Mouse (Mus musculus): Measurements from ENCODE around the gene Fam69b.

Fam69b gene

GRCm38 (mm10) chr2:26598462-26598861, 29.8 kb upstream of the Fam69b start:
- DNase-seq (ENCODE audit: low spot score in 2 of 2): no peak

DNA sequence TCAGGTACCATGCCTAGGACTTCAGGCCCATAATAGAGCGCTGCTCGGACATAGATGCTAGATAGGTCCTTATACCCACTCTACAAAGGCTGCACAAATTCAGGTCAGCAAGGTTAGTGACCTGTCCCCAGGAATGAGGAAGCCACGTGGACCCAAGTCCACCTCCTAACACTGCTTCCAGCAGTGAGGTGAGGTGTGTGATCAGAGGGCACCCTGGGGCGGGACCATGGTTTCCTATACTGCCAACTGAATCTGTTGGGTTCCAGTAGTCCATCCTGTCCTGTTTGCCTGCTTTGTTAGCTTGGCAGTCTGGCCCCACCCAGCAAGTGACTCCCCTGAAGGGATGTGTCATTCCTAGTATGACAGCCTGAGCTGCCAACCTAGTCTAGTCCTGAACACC, 28.3 kb upstream of the Fam69b start:
- DNase-seq (ENCODE audit: low spot score in 2 of 2): no peak

GRCm38 (mm10) chr2:26600664-26601063, 27.6 kb upstream of the Fam69b start:
- DNase-seq (ENCODE audit: low spot score in 2 of 2): no peak

- no peak for DNase-seq (ENCODE audit: low spot score in 2 of 2)
Observed at GRCm38 (mm10) chr2:26601595-26601994, 26.7 kb upstream of the Fam69b start.

GRCm38 (mm10) chr2:26602631-26603030, 25.6 kb upstream of the Fam69b start:
- no peak for DNase-seq (ENCODE audit: low spot score in 2 of 2)

DNA sequence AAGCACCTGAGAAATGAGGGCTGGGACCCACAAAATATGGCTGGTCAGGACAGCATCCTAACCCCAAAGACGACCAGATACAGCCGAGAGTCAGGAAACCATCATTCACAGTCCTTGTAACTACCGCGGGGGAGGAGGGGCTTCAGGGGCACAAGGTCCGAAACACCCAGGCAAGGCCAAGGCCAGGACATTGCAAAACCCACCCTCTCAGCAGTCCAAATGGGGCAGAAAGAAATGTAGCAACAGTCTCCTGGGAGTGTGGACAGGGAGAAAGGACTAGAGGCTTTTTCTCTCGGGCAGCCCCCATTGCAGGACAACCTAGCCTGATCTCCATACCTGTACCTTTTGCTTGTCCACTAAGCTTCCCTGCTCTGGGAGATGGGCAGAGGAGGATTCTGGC, 25.1 kb upstream of the Fam69b start:
- DNase-seq (ENCODE audit: low spot score in 2 of 2): peak in 1 of 2 experiments; percentile 47

DNA sequence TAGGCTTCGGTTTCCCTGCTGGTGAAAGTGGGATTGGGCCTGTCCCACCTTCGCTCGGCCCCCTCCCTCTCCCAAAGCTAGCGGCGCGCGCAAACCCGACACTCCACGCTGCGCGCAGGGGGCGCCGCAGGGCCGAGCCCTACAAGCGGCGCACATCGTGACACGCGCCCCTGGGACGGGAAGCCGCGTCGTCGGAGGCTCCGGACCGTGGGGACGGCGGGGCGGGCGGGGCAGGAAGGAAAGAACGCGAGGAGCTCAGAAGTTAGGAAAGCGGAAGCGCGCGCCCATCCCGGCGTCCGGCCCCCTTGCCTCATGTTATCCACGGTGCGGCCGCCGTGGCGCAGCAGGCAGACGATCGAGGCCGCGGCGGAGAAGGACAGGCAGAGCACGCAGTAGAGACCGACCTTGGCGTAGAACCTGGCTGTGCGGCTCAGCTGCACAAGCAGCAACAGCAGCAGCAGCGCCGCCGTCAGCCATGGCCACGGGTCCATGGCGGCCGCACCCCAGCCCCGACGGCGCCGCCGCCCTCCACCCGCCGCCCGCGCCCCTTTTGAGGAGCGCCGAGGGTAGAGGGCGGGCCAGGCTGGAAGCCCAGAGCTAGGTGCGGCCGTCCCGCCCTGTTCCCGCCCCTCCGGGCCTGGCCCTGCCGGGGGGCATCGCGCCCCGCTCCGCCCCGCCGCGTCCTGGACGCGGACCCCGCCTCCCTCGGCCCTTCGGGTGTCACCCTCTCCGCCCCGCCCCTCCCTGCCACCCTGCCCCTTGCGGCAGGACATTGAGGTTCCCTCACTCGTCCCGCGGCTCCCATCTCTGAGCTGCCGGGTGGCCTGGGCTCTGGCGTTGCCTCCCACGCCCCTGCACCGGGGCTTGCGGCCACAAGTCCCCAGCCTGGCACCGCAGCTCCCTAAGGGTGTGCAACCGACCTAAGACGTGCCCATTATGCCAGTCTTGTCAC, 24.3 kb upstream of the Fam69b start, which contains the start of gene Agpat2:
Gene Agpat2, minus strand, starts transcription at position 698 of the 952 bp plus-strand sequence.
- DNase-seq (ENCODE audit: low spot score in 2 of 2): peak; percentile 74 to 83

GRCm38 (mm10) chr2:26605331-26605730, 22.9 kb upstream of the Fam69b start:
- DNase-seq (ENCODE audit: low spot score in 2 of 2): no peak

- DNase-seq (ENCODE audit: low spot score in 2 of 2): no peak
Observed at GRCm38 (mm10) chr2:26606579-26606978, 21.7 kb upstream of the Fam69b start.

- DNase-seq (ENCODE audit: low spot score in 2 of 2): no peak
Observed at GRCm38 (mm10) chr2:26607056-26607910, 21.0 kb upstream of the Fam69b start.

DNA sequence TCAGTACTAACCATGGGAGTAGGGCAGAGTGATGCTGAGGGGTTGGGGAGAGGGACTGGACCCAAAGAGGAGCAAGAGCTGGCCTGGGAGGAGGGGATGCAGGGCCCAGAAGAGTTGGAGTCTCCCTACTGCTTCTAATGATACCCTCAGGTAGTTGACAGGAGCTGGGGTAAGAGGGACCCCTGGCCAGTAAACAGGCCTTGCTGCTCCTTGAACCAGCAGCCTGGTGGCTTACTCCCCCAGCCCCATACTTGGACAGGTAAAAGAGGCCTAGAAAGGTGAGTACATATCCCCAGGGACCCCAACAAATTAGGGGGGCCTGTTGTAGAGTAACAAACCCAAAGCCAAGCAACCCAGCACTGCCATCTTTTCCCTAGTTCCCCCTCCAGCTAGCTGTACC, 19.5 kb upstream of the Fam69b start:
- no peak for DNase-seq (ENCODE audit: low spot score in 2 of 2)

GRCm38 (mm10) chr2:26609261-26609661, 19.0 kb upstream of the Fam69b start:
- peak in 1 of 2 experiments; percentile 56 for DNase-seq (ENCODE audit: low spot score in 2 of 2)

DNA sequence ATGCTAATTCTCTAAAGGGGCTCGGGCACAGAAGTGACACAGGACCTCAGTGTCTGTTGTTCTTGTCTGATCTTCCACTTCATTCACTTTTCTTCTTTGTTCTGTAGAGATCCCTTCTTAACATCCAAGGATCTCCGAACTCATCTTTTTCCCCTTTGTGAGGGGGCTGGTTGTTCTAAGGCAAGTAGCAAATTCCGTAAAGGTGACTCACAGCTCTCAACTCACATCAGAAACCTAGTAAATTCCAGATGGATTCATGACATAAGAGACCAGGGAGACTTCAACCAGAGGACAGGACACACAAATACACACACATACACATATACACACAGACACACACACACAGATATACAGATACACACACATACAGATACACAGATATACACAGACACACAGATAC, 17.7 kb upstream of the Fam69b start:
- no peak for DNase-seq (ENCODE audit: low spot score in 2 of 2)

GRCm38 (mm10) chr2:26611054-26611453, 17.2 kb upstream of the Fam69b start:
- DNase-seq (ENCODE audit: low spot score in 2 of 2): no peak

GRCm38 (mm10) chr2:26611896-26612295, 16.4 kb upstream of the Fam69b start:
- no peak for DNase-seq (ENCODE audit: low spot score in 2 of 2)

- DNase-seq (ENCODE audit: low spot score in 2 of 2): no peak
Observed at GRCm38 (mm10) chr2:26614903-26615302, 13.4 kb upstream of the Fam69b start.

- no peak for DNase-seq (ENCODE audit: low spot score in 2 of 2)
Observed at GRCm38 (mm10) chr2:26615459-26616124, 12.7 kb upstream of the Fam69b start.

DNA sequence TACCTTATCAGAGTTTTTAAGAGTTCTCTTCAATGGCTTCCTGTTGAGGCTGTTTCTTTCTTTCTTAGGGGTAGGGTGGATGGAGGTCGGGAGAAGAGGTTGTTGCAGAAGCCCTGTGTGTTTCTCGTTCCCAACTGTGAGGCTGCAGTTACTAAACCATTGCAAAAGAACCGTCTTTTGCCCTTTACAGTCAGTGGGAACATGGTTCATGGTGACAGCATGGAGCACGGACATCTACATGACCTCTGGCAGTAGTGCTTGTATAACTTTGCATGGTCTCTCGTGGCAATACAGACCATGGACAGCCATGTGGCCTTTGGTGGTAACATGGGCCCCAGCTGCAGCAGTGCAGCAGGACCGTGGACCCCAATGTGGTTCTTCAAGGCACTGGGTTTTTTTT, 10.9 kb upstream of the Fam69b start:
- DNase-seq (ENCODE audit: low spot score in 2 of 2): no peak

DNA sequence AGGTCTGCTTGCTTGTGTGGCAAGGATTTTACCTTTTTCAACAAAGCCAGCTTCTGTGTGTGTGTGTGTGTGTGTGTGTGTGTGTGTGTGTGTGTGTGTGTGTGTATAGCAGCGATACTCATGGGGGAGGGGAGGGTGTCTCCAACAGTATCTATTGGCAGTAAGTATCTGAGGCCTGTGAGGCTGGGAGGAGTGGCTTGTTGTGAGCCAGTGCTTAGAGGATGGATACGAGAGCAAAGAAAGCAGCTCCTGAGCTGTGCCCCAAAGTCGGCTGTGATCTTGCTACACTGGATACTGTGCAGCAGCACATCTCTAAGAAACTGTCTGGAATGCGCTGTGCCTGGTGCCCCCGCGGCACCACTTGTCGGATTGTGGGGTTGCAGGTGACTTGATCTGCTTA, 10.3 kb upstream of the Fam69b start:
- no peak for DNase-seq (ENCODE audit: low spot score in 2 of 2)

- no peak for DNase-seq (ENCODE audit: low spot score in 2 of 2)
Observed at GRCm38 (mm10) chr2:26621246-26621645, 7.0 kb upstream of the Fam69b start.

DNA sequence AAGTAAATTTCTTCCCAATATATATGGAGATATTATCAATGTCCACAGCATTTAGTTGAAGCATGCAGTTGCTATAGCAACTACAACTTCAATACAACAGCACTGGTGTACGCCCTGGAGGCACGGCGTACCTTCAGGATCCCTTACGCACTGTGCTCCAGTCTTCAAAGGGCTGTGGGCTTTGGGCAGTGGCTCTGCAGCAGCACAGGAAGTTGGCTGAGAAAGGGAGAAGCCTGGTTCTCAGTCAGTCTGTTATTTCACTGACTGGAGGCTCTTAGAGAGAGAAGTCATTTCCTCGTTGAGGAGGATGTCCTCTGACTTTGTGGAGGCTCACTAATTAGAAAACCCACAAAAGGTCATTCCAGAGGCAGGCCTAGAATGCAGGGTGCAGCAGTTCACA, 5.3 kb upstream of the Fam69b start:
- no peak for DNase-seq (ENCODE audit: low spot score in 2 of 2)

GRCm38 (mm10) chr2:26625419-26625818, 2.8 kb upstream of the Fam69b start:
- DNase-seq (ENCODE audit: low spot score in 2 of 2): no peak

Data from urinary bladder, postnatal 36 days (tissue).